Mouse (Mus musculus): ENCODE measurements around the gene Oat. TPM values are rescaled to one million over a fixed set of nuclear protein-coding genes. Genes with fewer than 3 reads are reported as not detected.
A peak's percentile ranks its signal among the peaks of the same experiment; 100 is the strongest.

Gene Oat
- polyA plus RNA-seq, 1 experiment from 2014 or later, result 46.9 TPM

DNA sequence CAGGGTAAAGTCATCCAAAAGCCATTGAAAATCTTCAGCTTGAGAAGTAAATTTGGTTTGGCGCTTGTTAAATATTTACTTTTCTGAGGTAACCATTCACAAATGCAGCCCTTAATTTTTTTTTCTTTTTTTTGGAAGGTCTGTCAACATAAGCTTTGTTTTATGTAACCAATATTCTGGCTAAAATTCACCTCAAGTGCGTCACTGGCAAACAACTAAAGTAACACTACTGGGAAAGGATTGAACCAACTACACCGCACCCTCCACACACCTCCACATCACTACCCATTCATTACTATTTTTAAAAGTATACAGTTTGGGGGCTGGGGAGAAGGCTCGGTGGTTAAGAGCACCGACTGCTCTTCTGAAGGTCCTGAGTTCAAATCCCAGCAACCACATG, 1.6 kb downstream of the Oat start:
- Histone ChIP-seq H3K79me2 (ENCODE audit: inconsistent target) (peaks cover 59% of the 10 kb centered on the region), H3K4me3 (ENCODE audit: inconsistent target) (no peak overlapping the region)
- 93% methylated on average over 5 of the region's 5 CpGs for WGBS (ENCODE audit: missing documents)

DNA sequence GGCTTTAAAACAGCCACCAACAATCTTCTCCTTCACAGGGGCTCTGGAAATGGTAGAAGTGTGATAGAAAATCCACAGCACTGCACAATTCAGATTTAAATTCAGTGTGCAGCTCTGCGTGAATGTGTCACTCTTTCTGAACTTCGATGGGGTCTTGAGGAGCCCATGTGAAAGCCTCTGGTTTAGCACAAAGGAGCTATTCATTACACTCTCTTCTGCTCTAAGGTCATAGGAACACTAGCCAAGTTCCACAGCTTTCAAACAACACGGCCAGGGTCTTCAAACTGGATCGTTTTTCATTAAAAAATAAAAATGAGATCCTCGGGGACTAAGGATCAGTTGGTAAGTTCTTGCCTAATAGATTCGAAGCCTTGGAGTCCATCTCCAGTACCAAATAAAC, 3.0 kb downstream of the Oat start:
- no peaks in the 10 kb centered on the region for H3K36me3 ChIP-seq (ENCODE audit: inconsistent target)
- no peak overlapping the region for H3K27ac ChIP-seq
- 94% methylated on average over 6 of the region's 6 CpGs for WGBS (ENCODE audit: missing documents)
- peaks cover 62% of the 10 kb centered on the region for H3K79me2 ChIP-seq (ENCODE audit: inconsistent target)
- no peak overlapping the region for H3K4me3 ChIP-seq (ENCODE audit: inconsistent target)

More for the DNA sequence above, 1.6 kb downstream of the Oat start:
- no peak overlapping the region for H3K27ac ChIP-seq
- H3K36me3 ChIP-seq (ENCODE audit: inconsistent target), result no peaks in the 10 kb centered on the region

DNA sequence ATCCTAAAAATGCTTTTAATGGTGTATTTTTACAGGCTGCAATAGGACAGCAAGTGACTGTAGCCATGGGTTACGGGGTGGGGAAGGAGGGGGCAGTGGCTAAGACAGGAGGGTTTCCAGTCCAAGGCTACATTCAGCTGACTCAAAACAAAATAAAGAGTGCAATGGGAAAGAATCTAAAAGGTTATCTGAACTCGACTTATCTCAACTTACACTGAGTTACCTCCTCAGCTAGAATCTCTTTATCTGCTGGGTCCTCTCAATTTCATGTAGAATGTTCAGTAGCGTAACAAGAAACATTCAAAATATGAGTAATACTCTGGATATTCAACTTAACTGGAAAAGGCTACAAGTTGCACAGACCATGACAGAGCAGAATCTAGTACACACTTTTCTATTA, 3.5 kb downstream of the Oat start:
- Histone ChIP-seq H3K4me3 (ENCODE audit: inconsistent target) (no peak overlapping the region), H3K36me3 (ENCODE audit: inconsistent target) (no peaks in the 10 kb centered on the region), H3K27ac (no peak overlapping the region), H3K79me2 (ENCODE audit: inconsistent target) (peaks cover 65% of the 10 kb centered on the region)
- 82% methylated on average over 3 of the region's 3 CpGs for WGBS (ENCODE audit: missing documents)

DNA sequence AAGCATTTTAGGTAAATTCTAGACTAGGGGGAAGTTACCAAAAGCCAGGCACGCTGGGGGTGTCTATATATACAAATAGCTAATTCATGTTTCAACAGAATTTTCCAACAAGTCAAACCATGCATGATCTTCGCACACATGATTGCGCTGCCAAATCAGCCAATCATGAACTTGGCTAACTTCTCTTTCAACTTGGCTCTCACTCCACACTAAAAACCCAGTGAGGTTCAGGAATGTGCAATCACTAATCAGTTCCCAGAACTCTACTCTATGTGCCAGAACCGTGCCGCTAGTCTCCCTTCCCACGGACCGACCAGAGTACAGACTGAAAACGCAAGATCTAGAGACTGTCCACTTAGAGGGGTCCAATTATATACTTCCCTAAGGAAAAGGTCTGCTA, 4.7 kb downstream of the Oat start:
- Histone ChIP-seq H3K27ac (no peak overlapping the region), H3K4me3 (ENCODE audit: inconsistent target) (no peak overlapping the region), H3K79me2 (ENCODE audit: inconsistent target) (peaks cover 65% of the 10 kb centered on the region), H3K36me3 (ENCODE audit: inconsistent target) (peaks cover 5% of the 10 kb centered on the region; the same call in 1 of the 2 replicates)
- WGBS (ENCODE audit: missing documents), result 95% methylated on average over 8 of the region's 8 CpGs

DNA sequence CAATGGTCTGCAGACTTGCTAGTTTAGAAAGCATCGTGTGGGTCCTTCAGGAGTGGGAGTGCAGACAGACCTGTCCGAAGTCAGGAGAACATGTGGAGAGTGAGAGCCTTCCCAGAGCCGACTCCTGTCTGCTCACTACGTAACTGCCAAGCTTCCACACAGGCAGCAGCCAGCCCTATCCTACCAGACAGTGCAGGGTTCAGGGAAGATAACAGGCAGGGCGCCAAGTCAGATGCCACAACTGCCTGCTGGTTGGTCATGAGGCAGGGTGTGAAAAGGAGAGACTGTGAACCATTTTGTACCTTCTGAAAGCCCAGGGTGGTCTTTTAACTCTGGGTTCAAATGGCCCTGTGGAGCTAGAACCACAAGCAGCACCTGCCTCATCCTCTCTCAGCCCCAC, 6.1 kb downstream of the Oat start:
- H3K79me2 ChIP-seq (ENCODE audit: inconsistent target), result peaks cover 61% of the 10 kb centered on the region
- H3K27ac ChIP-seq, result no peak overlapping the region
- 90% methylated on average over 5 of the region's 5 CpGs for WGBS (ENCODE audit: missing documents)
- no peak overlapping the region for H3K4me3 ChIP-seq (ENCODE audit: inconsistent target)
- H3K36me3 ChIP-seq (ENCODE audit: inconsistent target), result peaks cover 13% of the 10 kb centered on the region; the same call in 1 of the 2 replicates

DNA sequence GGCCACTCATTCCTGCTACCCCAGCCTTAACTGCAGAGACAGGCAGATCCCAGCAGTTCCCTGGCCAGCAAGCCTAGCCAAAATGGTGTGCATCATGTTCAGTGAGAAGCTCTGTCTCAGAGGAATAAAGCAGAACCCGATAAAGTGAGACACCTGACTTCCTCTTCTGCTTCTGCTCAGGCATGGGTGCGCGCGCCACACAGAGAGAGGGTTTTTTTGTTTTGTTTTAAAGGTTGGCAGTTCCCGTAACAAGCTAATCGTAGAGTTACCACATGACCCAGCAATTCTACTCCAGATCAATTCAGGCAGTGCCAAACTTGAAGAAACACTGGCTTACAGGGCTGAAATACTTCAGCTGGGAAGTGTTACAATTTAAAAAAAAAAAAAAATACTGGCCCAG, 7.4 kb downstream of the Oat start:
- no peak overlapping the region for H3K27ac ChIP-seq

DNA sequence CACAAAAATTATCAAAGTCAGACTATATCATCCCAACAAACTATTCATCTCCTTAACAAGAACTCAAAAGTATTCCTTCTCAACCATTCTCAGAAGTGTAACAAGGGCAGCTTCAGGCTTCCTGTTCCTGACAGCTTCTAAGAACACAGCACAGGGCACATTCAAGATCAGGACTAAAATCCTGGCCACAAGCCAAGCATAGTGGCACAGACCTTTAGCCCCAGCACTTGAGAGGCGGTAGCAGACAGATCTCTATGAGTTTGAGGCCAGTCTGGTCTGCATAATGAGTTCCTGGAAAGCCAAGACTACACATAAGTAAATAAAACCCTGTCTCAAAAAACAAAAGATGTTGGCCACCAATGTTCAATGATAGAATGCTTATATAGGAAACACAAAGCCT, 10.4 kb downstream of the Oat start:
- no peak overlapping the region for H3K27ac ChIP-seq
- H3K4me3 ChIP-seq (ENCODE audit: inconsistent target), result no peak overlapping the region
- WGBS (ENCODE audit: missing documents), result 85% methylated on average over 1 of the region's 1 CpGs
- peaks cover 54% of the 10 kb centered on the region for H3K36me3 ChIP-seq (ENCODE audit: inconsistent target)
- H3K79me2 ChIP-seq (ENCODE audit: inconsistent target), result peaks cover 18% of the 10 kb centered on the region

More for the DNA sequence above, 7.4 kb downstream of the Oat start:
- Histone ChIP-seq H3K79me2 (ENCODE audit: inconsistent target) (peaks cover 48% of the 10 kb centered on the region), H3K36me3 (ENCODE audit: inconsistent target) (peaks cover 25% of the 10 kb centered on the region; the same call in 1 of the 2 replicates), H3K4me3 (ENCODE audit: inconsistent target) (no peak overlapping the region)
- WGBS (ENCODE audit: missing documents), result 38% methylated on average over 6 of the region's 6 CpGs

DNA sequence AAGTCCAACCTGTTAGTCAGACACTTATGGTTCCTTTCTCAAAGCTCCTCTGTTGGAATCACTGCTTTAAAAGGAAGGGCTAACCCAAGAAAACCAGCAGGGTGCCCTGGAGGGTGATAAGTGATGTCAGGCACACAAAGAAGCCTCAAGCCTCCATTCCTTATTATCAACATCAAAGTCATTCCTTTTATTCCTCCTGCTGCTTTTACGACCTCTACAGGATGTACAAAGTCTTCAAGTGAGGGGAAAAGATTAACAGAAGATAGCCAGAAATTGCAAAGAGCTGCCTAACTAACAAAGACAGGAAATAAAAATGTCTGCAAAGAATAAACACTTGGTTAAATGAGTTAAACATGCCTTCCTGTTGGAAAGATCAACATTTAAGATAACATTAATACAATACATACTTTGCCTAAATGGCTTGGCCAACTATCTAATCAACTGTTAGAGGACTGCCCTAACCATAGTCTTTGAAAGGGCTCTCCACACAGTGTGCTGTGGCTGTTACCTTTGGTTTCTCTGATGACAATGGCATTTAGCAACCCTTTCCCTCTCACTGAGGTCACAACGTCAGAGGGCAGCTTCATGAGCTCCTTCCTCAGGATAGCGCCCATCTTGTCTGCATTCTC, 16.9 kb downstream of the Oat start:
- 100% methylated on average over 3 of the region's 3 CpGs for WGBS (ENCODE audit: missing documents)
- no peak overlapping the region for H3K27ac ChIP-seq
- H3K4me3 ChIP-seq (ENCODE audit: inconsistent target), result no peak overlapping the region
- no peaks in the 10 kb centered on the region for H3K79me2 ChIP-seq (ENCODE audit: inconsistent target)
- peaks cover 69% of the 10 kb centered on the region for H3K36me3 ChIP-seq (ENCODE audit: inconsistent target)

DNA sequence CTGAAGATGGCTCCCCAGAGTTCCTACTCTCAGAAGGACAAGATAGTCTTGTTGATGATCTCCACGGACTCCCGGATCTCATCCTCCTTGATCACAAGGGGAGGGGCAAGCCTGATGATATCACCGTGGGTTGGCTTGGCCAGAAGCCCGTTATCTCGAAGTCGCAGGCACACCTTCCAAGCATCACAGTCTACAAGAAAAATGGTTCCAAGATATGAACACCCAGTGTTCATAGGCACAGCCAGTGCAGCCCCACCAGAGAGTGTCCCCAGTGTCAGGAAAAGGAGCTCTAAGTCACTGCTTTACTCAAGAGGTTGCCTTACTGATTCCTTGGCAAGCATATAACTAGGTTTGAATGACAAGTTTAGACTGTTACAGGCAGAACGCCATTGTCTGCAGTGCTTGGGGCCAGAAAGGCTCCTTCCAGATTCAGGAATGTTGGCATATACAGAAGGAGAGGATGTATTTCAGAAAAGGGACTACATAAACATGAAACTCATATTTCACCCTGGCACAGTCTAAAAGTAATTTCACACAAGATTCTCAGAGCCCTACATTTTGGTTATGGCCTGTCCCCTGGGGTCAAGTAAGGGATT, 18.0 kb downstream of the Oat start:
- H3K27ac ChIP-seq, result no peak overlapping the region
- H3K79me2 ChIP-seq (ENCODE audit: inconsistent target), result no peaks in the 10 kb centered on the region
- H3K36me3 ChIP-seq (ENCODE audit: inconsistent target), result peaks cover 60% of the 10 kb centered on the region
- H3K4me3 ChIP-seq (ENCODE audit: inconsistent target), result no peak overlapping the region
- WGBS (ENCODE audit: missing documents), result 93% methylated on average over 7 of the region's 7 CpGs

DNA sequence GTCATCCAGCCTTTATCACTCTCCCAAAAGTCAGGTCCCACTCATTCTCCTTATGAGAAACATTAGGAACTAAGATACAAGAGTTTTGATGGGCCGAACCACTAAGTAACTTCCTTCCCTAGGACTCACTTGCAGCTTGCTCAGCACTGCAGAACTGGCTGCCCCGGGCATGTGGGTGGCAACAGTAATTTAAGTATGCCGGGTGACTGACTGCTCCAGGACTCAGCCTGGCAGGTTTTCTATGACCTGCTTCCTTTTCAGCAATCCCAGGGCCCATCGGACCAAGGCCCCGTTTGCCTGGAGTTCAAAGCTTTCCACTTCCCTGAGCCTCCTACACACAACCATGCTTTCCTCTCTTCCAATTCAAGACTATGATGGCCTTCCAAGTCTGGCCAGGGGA, 19.6 kb downstream of the Oat start:
- H3K36me3 ChIP-seq (ENCODE audit: inconsistent target), result peaks cover 44% of the 10 kb centered on the region
- no peak overlapping the region for H3K4me3 ChIP-seq (ENCODE audit: inconsistent target)
- H3K27ac ChIP-seq, result no peak overlapping the region
- H3K79me2 ChIP-seq (ENCODE audit: inconsistent target), result no peaks in the 10 kb centered on the region
- 78% methylated on average over 5 of the region's 5 CpGs for WGBS (ENCODE audit: missing documents)

DNA sequence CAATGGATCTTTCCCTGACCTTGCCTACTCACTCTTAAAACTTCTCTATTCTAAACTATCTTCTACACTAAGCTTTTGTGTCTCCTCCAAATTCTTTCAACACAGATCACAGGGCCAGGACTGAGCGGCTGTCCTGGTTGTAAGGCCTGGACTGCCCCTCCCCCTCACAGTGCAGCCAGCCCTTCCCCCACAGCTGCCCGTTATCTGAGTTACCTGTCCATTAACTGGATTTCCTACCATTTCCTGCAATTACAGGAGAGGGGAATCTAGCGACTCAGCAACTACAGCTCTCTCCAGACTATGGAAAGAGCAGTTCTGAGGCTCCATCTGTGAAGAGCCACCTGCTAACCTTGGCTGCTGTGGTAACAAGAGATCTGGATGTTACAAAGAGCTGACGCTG, 20.3 kb downstream of the Oat start:
- Histone ChIP-seq H3K79me2 (ENCODE audit: inconsistent target) (no peaks in the 10 kb centered on the region), H3K36me3 (ENCODE audit: inconsistent target) (peaks cover 37% of the 10 kb centered on the region), H3K27ac (no peak overlapping the region), H3K4me3 (ENCODE audit: inconsistent target) (no peak overlapping the region)
- 89% methylated on average over 4 of the region's 4 CpGs for WGBS (ENCODE audit: missing documents)

DNA sequence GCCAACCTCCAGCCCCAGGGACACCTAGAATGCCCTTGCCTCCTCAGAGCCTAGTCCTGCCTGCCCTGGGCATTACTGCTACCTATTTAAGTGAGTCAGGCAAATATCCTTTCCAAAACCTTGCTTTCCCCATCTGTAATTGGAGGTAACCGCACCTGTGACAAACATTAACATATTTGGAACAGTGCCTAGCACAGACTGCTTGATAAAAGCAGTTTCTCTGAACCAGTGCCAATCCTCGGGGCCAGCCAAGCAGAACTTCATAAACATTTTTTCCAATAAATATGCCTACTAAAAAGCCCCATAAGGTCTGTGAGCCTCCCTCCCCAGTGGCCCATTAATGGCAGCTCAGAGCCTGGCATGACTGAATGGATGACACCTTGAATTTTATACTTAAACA, 22.1 kb downstream of the Oat start:
- Histone ChIP-seq H3K79me2 (ENCODE audit: inconsistent target) (no peaks in the 10 kb centered on the region), H3K27ac (no peak overlapping the region), H3K36me3 (ENCODE audit: inconsistent target) (peaks cover 19% of the 10 kb centered on the region), H3K4me3 (ENCODE audit: inconsistent target) (no peak overlapping the region)
- 78% methylated on average over 2 of the region's 2 CpGs for WGBS (ENCODE audit: missing documents)

DNA sequence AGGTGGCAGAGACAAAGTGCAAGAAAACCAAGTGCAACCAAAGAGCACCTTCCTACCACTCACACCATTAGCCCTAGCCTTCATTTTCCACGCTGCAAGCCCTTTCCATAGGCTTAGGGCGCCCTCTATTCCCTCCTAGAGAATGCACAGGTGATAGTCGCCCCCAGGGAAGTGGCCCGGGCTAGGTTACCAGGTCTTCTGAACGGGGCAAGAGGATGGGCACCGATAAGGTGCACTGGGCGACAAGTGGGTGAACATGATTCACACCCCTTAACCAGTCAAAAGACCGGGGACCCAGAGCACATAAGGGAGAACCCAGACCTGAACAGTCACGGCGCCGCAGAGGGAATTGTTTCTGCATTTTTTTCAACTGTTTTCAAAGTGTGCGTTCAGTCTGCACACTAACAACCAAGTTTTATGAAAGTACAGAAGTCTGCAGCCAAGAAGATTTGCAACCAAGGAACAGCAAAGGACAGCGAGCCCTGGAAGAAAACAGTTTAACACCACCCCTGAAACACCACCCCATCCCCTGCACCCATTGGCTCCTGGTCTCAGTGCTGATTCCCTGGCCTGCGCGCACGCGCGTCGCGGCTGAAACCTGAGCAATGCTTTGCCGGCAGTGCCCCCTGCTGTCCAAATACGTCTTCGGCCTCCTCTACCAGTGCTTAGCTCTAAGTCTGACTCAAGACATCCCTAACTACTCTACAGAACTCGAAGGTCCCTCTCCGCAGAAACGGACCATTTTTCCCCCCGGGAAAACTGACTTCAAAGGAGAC, 24.7 kb downstream of the Oat start:
- no peaks in the 10 kb centered on the region for H3K36me3 ChIP-seq (ENCODE audit: inconsistent target)
- H3K79me2 ChIP-seq (ENCODE audit: inconsistent target), result no peaks in the 10 kb centered on the region
- no peak overlapping the region for H3K27ac ChIP-seq
- WGBS (ENCODE audit: missing documents), result under 1% methylated on average over 27 of the region's 27 CpGs
- peak overlapping the region; percentile 37 for H3K4me3 ChIP-seq (ENCODE audit: inconsistent target)

DNA sequence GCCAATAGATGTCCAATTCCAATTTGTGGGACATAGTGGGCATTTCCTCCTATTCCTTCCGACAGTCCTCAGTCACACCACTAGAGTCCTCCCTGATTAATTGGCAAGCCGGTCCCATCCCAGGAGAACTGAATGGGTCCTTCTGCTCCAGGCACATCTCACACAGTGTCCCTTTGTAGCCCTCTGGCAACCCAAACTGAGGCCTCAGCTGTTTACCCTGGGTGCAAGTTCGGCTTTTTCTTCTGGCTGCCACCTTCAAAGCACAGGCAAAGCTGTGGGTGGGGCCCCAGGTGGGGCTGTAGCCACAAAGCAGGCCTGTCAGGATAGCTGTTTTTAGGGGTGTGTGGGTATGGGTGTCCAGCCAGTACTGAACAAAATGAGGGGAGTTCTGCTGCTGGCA, 29.1 kb downstream of the Oat start:
- 96% methylated on average over 3 of the region's 3 CpGs for WGBS (ENCODE audit: missing documents)
- Histone ChIP-seq H3K79me2 (ENCODE audit: inconsistent target) (no peaks in the 10 kb centered on the region), H3K27ac (no peak overlapping the region), H3K4me3 (ENCODE audit: inconsistent target) (no peak overlapping the region), H3K36me3 (ENCODE audit: inconsistent target) (no peaks in the 10 kb centered on the region)

DNA sequence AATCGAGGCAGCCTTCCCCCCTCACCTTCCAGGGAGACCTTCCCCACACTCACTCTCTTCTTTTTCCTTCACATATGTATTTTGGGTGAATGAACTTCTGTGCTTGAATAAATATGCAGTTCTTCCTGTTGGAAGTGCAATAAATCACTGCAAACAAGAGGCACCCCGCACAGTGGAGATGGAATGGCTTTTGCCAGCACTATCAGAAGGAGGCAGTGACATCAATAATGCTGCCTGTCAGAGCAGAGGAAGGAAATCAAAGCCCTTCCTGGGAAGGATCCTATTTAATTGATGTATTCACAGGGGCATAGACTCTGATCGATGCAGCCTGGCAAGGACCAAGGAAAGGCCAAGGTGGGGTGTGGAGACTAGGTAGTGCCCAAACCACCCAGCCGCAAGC, 33.8 kb downstream of the Oat start:
- Histone ChIP-seq H3K36me3 (ENCODE audit: inconsistent target) (no peaks in the 10 kb centered on the region), H3K4me3 (ENCODE audit: inconsistent target) (no peak overlapping the region), H3K79me2 (ENCODE audit: inconsistent target) (no peaks in the 10 kb centered on the region), H3K27ac (no peak overlapping the region)
- 67% methylated on average over 4 of the region's 4 CpGs for WGBS (ENCODE audit: missing documents)

Measured in macrophage (primary cell).